Mouse (Mus musculus): ENCODE measurements around the gene Gabrb3.

DNA sequence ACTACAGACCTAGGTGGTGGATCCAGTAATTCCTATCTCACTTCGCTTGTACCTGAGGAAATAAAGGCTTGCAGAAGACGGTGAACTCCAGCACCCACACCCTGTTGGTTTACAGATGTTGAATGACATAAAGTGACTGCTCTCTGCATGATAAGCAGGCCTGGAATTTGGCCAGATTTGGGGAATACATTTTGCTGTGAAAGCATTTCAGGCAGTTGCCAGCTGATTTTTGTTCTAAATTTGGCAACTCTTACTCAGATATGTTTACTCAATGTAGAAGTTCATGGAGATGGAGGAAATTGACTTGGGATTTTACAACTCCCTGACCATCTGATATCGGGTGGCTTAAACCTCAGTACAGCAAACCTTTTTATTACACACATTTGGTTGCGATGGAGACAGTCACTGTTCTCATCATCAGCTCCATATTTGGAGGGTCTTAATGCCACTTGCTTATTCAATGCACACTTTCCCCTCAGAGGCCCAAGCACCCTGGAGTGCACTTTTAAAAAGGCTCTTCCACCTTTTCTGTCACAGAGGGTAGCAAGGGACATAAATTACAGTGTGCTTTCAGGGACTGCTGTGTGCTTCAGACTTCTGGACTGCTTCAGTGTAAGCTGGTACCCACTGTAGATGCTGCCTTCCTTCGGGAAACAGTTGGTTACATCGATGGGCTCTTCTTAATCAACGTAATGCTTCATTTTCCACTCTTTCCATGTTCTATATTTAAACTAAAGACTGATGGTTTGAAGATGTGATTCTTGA, 287.7 kb downstream of the Gabrb3 start:
- TF ChIP-seq CTCF (conservative IDR thresholded peaks at IDR 0.05; ENCODE audit: insufficient read depth, insufficient read length, low read depth, low read length) (no peak), POLR2A (IDR thresholded peaks at IDR 0.05; ENCODE audit: low read depth, low read length) (no peak)

Measured in kidney, adult 2 months (tissue).